Mouse (Mus musculus) gastrocnemius, postnatal 25 days (tissue): ENCODE results near the gene Trpm7. TPM values are rescaled to one million over a fixed set of nuclear protein-coding genes. Genes with fewer than 3 reads are reported as not detected.
"Not testable (repeated sequence)": the region's sequence is repeated elsewhere in the genome, so short reads cannot be mapped to it uniquely, and the experiment has no call there.

Source experiments
- DNase-seq: peaks from one replicate; pipeline ENCODE4 v3.0.0; 2022
- long read RNA-seq, 2 experiments: library from polyadenylated mRNA; stranded (forward); transcript quantifications; one replicate each; pipeline ENCODE4 v2.0.0; 2021
- total RNA-seq, 2 experiments: library from RNA; stranded (reverse); gene quantifications; 1 replicate in 1 of 2; 2 replicates in 1 of 2; pipeline ENCODE4 v1.2.3; 2021

Trpm7 gene
- 10 to 100 TPM; 21.7 to 23.5 TPM for total RNA-seq
- long read RNA-seq, experiment 1, partial matches to known transcripts: 1 of 1 reads
- long read RNA-seq, experiment 1, other reads (novel, unspliced or antisense): 0 of 1 reads
- long read RNA-seq, experiment 2, full-length matches to known transcripts: 1 of 8 reads
- long read RNA-seq, experiment 2, partial matches to known transcripts: 2 of 8 reads
- long read RNA-seq, experiment 2, other reads (novel, unspliced or antisense): 5 of 8 reads

GRCm38 (mm10) chr2:126875871-126876796, at the start of gene Trpm7:
Gene Trpm7, minus strand, starts transcription at chr2:126876230.
- peak; percentile 94 for DNase-seq

- no peak for DNase-seq
Observed at GRCm38 (mm10) chr2:126920358-126921060, 44.5 kb upstream of the Trpm7 start.

GRCm38 (mm10) chr2:126916236-126916635, 40.2 kb upstream of the Trpm7 start:
- DNase-seq: no peak

GRCm38 (mm10) chr2:126914096-126914495, 38.1 kb upstream of the Trpm7 start:
- peak; percentile 25 for DNase-seq

- DNase-seq: no peak
Observed at GRCm38 (mm10) chr2:126904162-126904561, 28.1 kb upstream of the Trpm7 start.

GRCm38 (mm10) chr2:126897511-126897910, 21.5 kb upstream of the Trpm7 start:
- DNase-seq: peak; percentile 16

GRCm38 (mm10) chr2:126896941-126897340, 20.9 kb upstream of the Trpm7 start:
- DNase-seq: no peak

GRCm38 (mm10) chr2:126894245-126894644, 18.2 kb upstream of the Trpm7 start:
- no peak for DNase-seq

GRCm38 (mm10) chr2:126892316-126892715, 16.3 kb upstream of the Trpm7 start:
- DNase-seq: no peak

- DNase-seq: no peak
Observed at GRCm38 (mm10) chr2:126891743-126892142, 15.7 kb upstream of the Trpm7 start.

- no peak for DNase-seq
Observed at GRCm38 (mm10) chr2:126887141-126887540, 11.1 kb upstream of the Trpm7 start.

GRCm38 (mm10) chr2:126885871-126886270, 9.8 kb upstream of the Trpm7 start:
- no peak for DNase-seq

GRCm38 (mm10) chr2:126882711-126883110, 6.7 kb upstream of the Trpm7 start:
- not testable (repeated sequence) for DNase-seq

- DNase-seq: no peak
Observed at GRCm38 (mm10) chr2:126877991-126878390, 2.0 kb upstream of the Trpm7 start.

- no peak for DNase-seq
Observed at GRCm38 (mm10) chr2:126875516-126875835, 554 bp downstream of the Trpm7 start.

GRCm38 (mm10) chr2:126874809-126875515, 1.1 kb downstream of the Trpm7 start:
- DNase-seq: no peak

GRCm38 (mm10) chr2:126866301-126866700, 9.7 kb downstream of the Trpm7 start:
- no peak for DNase-seq

- no peak for DNase-seq
Observed at GRCm38 (mm10) chr2:126865501-126866199, 10.4 kb downstream of the Trpm7 start.

GRCm38 (mm10) chr2:126865026-126865425, 11.0 kb downstream of the Trpm7 start:
- no peak for DNase-seq

GRCm38 (mm10) chr2:126844751-126845150, 31.3 kb downstream of the Trpm7 start:
- no peak for DNase-seq

GRCm38 (mm10) chr2:126838848-126839247, 37.2 kb downstream of the Trpm7 start:
- peak; percentile 14 for DNase-seq

GRCm38 (mm10) chr2:126817414-126817813, 58.6 kb downstream of the Trpm7 start:
- DNase-seq: no peak
